Mouse (Mus musculus) kidney, adult 2 months (tissue): ENCODE data around the gene Jmjd6.

Experiments used
- CTCF ChIP-seq: fragments of 200-500 bp; conservative IDR thresholded peaks from 2 replicates; pipeline ENCODE4 v1.5.1; 2011; ENCODE audit warnings: low read depth, mild to moderate bottlenecking, control low read depth, low read length, moderate library complexity, mixed read lengths; ENCODE audit not compliant: insufficient read depth, insufficient read length
- POLR2A ChIP-seq: fragments of 200-500 bp; IDR thresholded peaks from one replicate; pipeline ENCODE4 v1.6.1; 2011; ENCODE audit warnings: low read depth, low read length, control low read depth

- no peak for TF ChIP-seq CTCF
- TF ChIP-seq POLR2A = no peak
Measured at GRCm38 (mm10) chr11:116822215-116822614, 21.0 kb downstream of the Jmjd6 start.
